Mouse (Mus musculus) limb, embryonic 11.5 days (tissue): ENCODE results near the gene Zbtb7b. TPM values are rescaled to one million over a fixed set of nuclear protein-coding genes. Genes with fewer than 3 reads are reported as not detected.

Experiments
- ATAC-seq: fragments of 200-750 bp; cut with Nextera tagmentation; 2 replicates; pipeline ENCODE4 v1.8.0; 2017; ENCODE audit warnings: low read depth; ENCODE audit not compliant: insufficient number of reproducible peaks, low FRiP score, low TSS enrichment
- DNase-seq: peaks from one replicate; pipeline ENCODE4 v3.0.0-alpha.2; 2015; ENCODE audit warnings: low spot score
- H3K27ac ChIP-seq: fragments of 300-500 bp; sonication (generic); replicated peaks from 2 replicates; pipeline ENCODE4 v1.5.1; 2014; ENCODE audit warnings: low read depth, mild to moderate bottlenecking, low read length
- H3K27me3 ChIP-seq: fragments of 300-500 bp; sonication (generic); 2 replicates; pipeline ENCODE4 v1.6.1; 2014; ENCODE audit warnings: mild to moderate bottlenecking, low read length, mixed read lengths; ENCODE audit not compliant: control insufficient read depth, insufficient read depth
- H3K36me3 ChIP-seq: fragments of 300-500 bp; sonication (generic); 2 replicates; pipeline ENCODE4 v1.6.1; 2014; ENCODE audit warnings: mild to moderate bottlenecking, low read length, moderate library complexity, mixed read lengths; ENCODE audit not compliant: control insufficient read depth, insufficient read depth
- H3K4me1 ChIP-seq: fragments of 300-500 bp; sonication (generic); 2 replicates; pipeline ENCODE4 v1.6.1; 2014; ENCODE audit warnings: low read length, mixed read lengths; ENCODE audit not compliant: control insufficient read depth, insufficient read depth
- H3K4me2 ChIP-seq: fragments of 300-500 bp; sonication (generic); 2 replicates; pipeline ENCODE4 v1.6.1; 2014; ENCODE audit warnings: low read depth, mild to moderate bottlenecking, moderate library complexity; ENCODE audit not compliant: severe bottlenecking
- H3K4me3 ChIP-seq: fragments of 300-500 bp; sonication (generic); 2 replicates; pipeline ENCODE4 v1.5.1; 2014; ENCODE audit warnings: low read depth, low read length
- H3K9ac ChIP-seq: fragments of 300-500 bp; sonication (generic); 2 replicates; pipeline ENCODE4 v1.6.1; 2014; ENCODE audit warnings: mild to moderate bottlenecking, low read length
- H3K9me3 ChIP-seq: fragments of 300-500 bp; sonication (generic); 2 replicates; pipeline ENCODE4 v1.6.1; 2016; ENCODE audit warnings: low read length; ENCODE audit not compliant: control insufficient read depth
- WGBS: fragments of 180-500 bp; shearing (Covaris S2); extraction: QIAGEN DNeasy Blood & Tissue Kit; methylation state at CpG from one replicate; pipeline ENCODE4 v1.1.7; 2014; 5-methylcytosine and 5-hydroxymethylcytosine counted together
- polyA plus RNA-seq: library from polyadenylated mRNA; unstranded; fragments of >200 nt; fragmentation: Nextera tagmentation; extraction: Ambion mirVana; gene quantifications from 2 replicates; pipeline ENCODE4 v1.2.1, GENCODE M21; 2014

Zbtb7b gene
- polyA plus RNA-seq, 1 experiment from 2014 or later, result 0.41 TPM

- H3K27ac ChIP-seq, result no peak overlapping the region
- H3K36me3 ChIP-seq, result no peaks in the 10 kb centered on the region
- H3K27me3 ChIP-seq, result peaks cover 6% of the 10 kb centered on the region; the same call in 1 of the 2 replicates
- H3K4me2 ChIP-seq, result peak overlapping the region; percentile 99
- no peaks in the 10 kb centered on the region for H3K9me3 ChIP-seq
- peak overlapping the region; percentile 55 for H3K4me3 ChIP-seq
- peak overlapping the region; percentile 65 for H3K9ac ChIP-seq
- DNase-seq (peak; percentile 32), ATAC-seq (no peak)
- H3K4me1 ChIP-seq, result peaks cover 28% of the 10 kb centered on the region
- 0% methylated on average over 4 of the region's 4 CpGs for WGBS
Measured at GRCm38 (mm10) chr3:89396654-89397005, 2.1 kb upstream of the Zbtb7b start.

DNA sequence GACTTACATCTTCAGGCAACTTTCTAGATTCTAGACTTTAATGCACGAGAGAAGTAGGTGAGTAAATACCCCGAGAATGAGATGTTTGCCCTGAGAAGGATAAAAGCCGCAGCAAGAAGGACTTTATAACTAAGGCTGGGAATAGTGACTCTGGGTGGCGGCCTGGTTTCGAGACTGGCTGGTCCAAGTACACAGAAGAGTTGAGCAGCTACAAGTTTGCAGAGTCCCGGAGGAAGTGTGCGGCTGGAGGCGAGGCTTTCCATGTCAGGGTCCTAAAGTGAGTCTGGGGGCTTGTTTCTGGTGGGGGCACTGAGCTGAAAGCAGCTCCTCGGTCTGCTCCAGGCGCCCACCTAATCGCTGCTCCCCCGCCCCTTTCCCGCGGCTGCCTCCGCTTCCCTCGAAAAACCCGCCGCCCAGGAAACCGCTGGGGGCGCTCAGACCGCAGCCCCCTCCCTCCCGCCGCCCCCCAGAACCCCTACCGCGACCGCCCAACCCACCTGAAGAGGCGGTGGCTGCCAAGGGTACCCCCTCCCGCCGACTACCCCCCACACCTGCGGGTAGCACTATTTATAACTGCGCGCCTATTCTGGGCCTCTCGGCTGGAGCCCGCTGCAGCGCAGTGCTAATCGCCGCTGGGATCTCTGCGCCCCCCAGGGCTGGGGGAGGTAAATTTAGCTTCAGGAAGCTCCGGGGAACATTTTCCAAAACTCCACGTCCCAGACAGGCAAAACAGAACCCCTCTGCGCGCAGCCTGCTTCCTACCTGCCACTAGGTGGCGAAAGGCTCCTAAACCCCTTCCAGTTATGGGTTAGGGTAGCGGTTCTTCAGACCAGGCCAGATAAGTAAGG is 1.5 kb upstream of the Zbtb7b start:
- under 1% methylated on average over 43 of the region's 44 CpGs for WGBS
- H3K27ac ChIP-seq, result no peak overlapping the region
- DNase-seq (peak; percentile 86), ATAC-seq (no peak)
- peaks cover 6% of the 10 kb centered on the region; the same call in 1 of the 2 replicates for H3K27me3 ChIP-seq
- peak overlapping the region; percentile 99 for H3K4me2 ChIP-seq
- no peaks in the 10 kb centered on the region for H3K9me3 ChIP-seq
- H3K36me3 ChIP-seq, result no peaks in the 10 kb centered on the region
- H3K4me1 ChIP-seq, result peaks cover 34% of the 10 kb centered on the region
- peak overlapping the region; percentile 65 for H3K9ac ChIP-seq
- peak overlapping the region; percentile 55 for H3K4me3 ChIP-seq

DNA sequence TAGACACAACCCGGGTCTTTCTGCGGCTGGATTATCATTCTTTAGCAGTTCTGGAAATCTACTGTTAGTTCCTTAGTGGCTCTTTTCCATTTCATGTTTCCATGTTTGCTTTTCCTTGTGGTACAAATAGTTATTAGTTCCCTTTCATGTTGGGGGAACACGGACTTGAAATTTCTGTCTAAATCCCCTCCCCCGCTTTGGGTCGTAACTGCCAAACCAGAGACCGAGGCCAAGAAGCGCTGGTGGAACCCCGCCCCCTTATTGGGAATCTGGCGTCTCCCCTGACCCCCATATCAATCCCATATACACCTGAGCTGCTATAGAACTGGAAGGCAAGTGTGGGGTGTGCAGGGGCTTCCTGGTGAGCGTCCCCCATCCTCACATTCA is 836 bp upstream of the Zbtb7b start:
- Histone ChIP-seq H3K36me3 (no peaks in the 10 kb centered on the region), H3K27ac (no peak overlapping the region), H3K9me3 (no peaks in the 10 kb centered on the region), H3K9ac (no peak overlapping the region), H3K4me2 (peak overlapping the region; percentile 99), H3K27me3 (peaks cover 6% of the 10 kb centered on the region; the same call in 1 of the 2 replicates), H3K4me1 (peaks cover 35% of the 10 kb centered on the region), H3K4me3 (peak overlapping the region; percentile 55)
- ATAC-seq (no peak), DNase-seq (peak; percentile 33)
- WGBS, result under 1% methylated on average over 10 of the region's 10 CpGs

- Histone ChIP-seq H3K36me3 (no peaks in the 10 kb centered on the region), H3K9ac (no peak overlapping the region), H3K9me3 (no peaks in the 10 kb centered on the region), H3K27ac (no peak overlapping the region), H3K4me1 (peaks cover 37% of the 10 kb centered on the region), H3K4me2 (peak overlapping the region; percentile 99), H3K27me3 (peaks cover 6% of the 10 kb centered on the region; the same call in 1 of the 2 replicates), H3K4me3 (peak overlapping the region; percentile 50)
- DNase-seq (peak; percentile 85), ATAC-seq (no peak)
- WGBS, result under 1% methylated on average over 10 of the region's 12 CpGs
Measured at GRCm38 (mm10) chr3:89394894-89395256, 299 bp upstream of the Zbtb7b start.

DNA sequence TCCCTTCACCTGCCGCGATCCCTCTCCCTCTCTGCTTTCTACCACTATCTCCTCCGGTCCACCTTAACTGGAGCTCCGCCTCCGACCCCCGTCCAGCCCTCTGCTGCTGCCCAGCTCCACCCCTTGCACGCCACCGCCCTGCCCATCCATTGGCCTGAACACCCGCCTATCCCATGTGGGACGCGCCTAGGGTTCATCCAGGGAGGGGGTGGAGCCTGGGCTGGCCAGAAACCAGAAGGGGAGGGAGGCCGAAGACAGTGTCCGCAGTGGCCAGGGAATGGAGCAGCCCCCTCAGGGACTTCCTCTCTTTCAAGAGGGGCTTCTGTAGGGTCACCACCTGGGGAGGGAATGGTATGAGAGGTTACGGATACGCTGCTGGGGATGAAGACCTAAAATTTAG is 971 bp downstream of the Zbtb7b start:
- peak overlapping the region; percentile 99 for H3K4me2 ChIP-seq
- H3K9me3 ChIP-seq, result no peaks in the 10 kb centered on the region
- H3K9ac ChIP-seq, result peak overlapping the region; percentile 50
- H3K36me3 ChIP-seq, result no peaks in the 10 kb centered on the region
- H3K27me3 ChIP-seq, result peaks cover 6% of the 10 kb centered on the region; the same call in 1 of the 2 replicates
- H3K4me3 ChIP-seq, result peak overlapping the region; percentile 50
- DNase-seq, result peak; percentile 96
- peak overlapping the region; percentile 42 for H3K27ac ChIP-seq
- H3K4me1 ChIP-seq, result peaks cover 37% of the 10 kb centered on the region
- peak; percentile 91 for ATAC-seq
- WGBS, result under 1% methylated on average over 15 of the region's 15 CpGs

DNA sequence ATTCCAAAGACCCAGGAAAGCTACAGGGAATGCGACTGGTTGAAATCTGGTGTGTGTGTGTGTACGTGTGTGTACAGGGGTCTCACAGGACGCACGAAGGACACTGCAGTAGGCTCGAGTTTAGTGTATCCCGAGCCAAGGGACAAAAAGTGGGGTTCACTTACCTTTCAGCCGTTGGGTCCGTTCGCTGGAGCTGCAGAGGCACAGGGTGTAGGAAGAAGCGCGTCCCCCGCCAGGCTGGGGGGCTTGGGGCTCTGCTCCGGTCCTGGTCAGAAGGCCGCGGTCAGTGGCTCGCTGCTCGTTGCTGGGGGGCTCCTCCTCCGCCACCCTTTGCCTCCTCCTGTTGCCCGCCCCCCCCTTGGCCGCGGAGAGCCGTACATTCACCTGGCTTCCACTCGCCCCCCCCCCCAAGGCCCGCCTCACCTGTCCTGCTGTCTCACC is 1.7 kb downstream of the Zbtb7b start:
- Histone ChIP-seq H3K4me2 (peak overlapping the region; percentile 99), H3K27ac (no peak overlapping the region), H3K9me3 (no peaks in the 10 kb centered on the region), H3K4me3 (peak overlapping the region; percentile 50), H3K27me3 (peaks cover 6% of the 10 kb centered on the region; the same call in 1 of the 2 replicates), H3K9ac (no peak overlapping the region), H3K4me1 (peaks cover 37% of the 10 kb centered on the region), H3K36me3 (no peaks in the 10 kb centered on the region)
- no peak for ATAC-seq
- under 1% methylated on average over 16 of the region's 24 CpGs for WGBS
- DNase-seq, result peak; percentile 48

DNA sequence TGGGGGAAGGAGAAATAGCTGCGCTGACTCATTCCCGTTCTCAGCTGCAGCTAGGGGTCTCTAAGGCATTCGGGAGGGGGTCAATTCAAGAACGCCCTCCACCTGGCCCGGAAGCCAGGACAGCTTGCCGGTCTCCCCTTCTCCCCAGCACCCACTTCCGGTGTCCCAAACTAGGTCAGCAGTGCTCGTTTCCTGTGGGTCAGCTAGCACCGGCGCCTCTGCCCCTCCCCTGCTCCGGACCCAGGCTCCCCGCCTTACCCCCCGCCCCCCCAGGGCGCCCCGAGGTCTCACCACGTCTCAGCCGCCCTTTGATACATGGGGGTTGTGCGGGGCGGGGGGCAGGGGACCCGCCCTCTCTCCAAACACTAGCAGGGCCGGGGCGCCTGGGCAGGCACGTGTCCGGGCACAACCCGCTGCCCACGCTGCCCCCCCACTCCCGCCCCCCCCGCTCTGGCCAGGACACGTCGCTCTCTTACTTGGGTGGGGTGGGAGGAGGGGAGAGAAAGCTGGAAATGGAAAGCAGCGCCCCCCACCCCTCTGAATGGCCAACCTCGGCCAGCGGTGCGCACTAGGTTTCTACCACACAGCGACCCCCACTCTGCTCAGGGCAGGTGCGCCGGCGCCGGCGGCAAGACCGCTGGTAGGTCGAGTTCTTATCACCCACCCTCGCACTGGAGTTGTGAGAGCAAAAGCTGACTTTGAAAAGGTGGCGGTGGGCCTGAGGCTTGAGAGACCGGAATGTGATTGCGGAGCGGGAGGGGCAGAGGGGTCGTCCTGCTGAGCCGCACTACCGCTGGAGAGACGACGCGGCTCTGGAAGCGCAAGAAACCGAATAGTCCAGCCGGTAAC is 2.7 kb downstream of the Zbtb7b start:
- peak overlapping the region; percentile 50 for H3K4me3 ChIP-seq
- H3K36me3 ChIP-seq, result no peaks in the 10 kb centered on the region
- peak overlapping the region; percentile 56 for H3K9ac ChIP-seq
- peak overlapping the region; percentile 99 for H3K4me2 ChIP-seq
- peaks cover 38% of the 10 kb centered on the region for H3K4me1 ChIP-seq
- peak; percentile 64 for DNase-seq
- ATAC-seq, result no peak
- peaks cover 6% of the 10 kb centered on the region; the same call in 1 of the 2 replicates for H3K27me3 ChIP-seq
- H3K27ac ChIP-seq, result no peak overlapping the region
- no peaks in the 10 kb centered on the region for H3K9me3 ChIP-seq
- under 1% methylated on average over 49 of the region's 56 CpGs for WGBS
